Mouse (Mus musculus) duodenum, adult 2 months (tissue): Measurements from ENCODE around the gene Adamts16. TPM values are rescaled to one million over a fixed set of nuclear protein-coding genes. Genes with fewer than 3 reads are reported as not detected.

Experiments used
- polyA plus RNA-seq: library from polyadenylated mRNA; depleted of rRNA; stranded (reverse); fragments of >200 nt; gene quantifications from 2 replicates; pipeline ENCODE4 v1.2.3, GENCODE M21; 2012; ENCODE audit warnings: low replicate concordance; rRNA removed

The Adamts16 gene
- polyA plus RNA-seq: 0.07 and 0.09 TPM in 2 replicates

DNA sequence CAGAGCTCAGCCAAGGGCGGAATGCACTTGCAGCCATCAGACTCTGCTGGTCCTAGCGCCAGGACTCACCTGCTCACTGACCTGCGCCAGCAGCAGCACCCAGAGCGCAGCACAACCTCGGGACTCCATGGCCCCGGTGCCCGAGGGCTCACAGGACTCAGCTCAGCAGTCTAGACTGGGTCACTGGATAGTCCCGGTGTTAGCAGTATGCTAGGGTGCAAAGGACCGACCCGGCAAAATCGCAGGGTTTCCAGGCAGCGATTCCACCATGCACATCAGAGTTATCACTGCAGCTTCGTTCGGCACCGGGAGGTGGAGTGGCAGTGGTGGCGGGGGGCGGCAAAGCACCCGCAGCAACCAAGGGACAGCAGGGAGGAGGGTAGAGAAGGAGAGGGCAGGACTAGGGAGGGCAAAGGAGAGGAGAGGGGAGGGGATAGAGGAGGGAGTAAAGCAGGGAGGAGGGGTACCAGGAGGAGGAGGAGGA, at the start of gene Adamts16:
Gene Adamts16 (minus strand): TSS at position 391 of the 484 bp plus-strand sequence.

Other genes with a start within 250 kb of the Adamts16 start
- gene Ice1, start 204.2 kb downstream of the Adamts16 start, polyA plus RNA-seq: 4.1 and 5.5 TPM in 2 replicates